Mouse (Mus musculus) hindbrain, embryonic 11.5 days (tissue): Measurements from ENCODE around the gene Idi2. TPM values are rescaled to one million over a fixed set of nuclear protein-coding genes. Genes with fewer than 3 reads are reported as not detected.
"Not testable (repeated sequence)": the region's sequence is repeated elsewhere in the genome, so short reads cannot be mapped to it uniquely, and the experiment has no call there.

Source experiments
- ATAC-seq: fragments of 200-750 bp; cut with Nextera tagmentation; 2 replicates; pipeline ENCODE4 v1.8.0; 2017; ENCODE audit warnings: mild to moderate bottlenecking, moderate TSS enrichment, moderate library complexity; ENCODE audit not compliant: low FRiP score
- DNase-seq: peaks from one replicate; pipeline ENCODE4 v3.0.0-alpha.2; 2015; ENCODE audit warnings: low spot score
- H3K27ac ChIP-seq: fragments of 300-500 bp; sonication (generic); 2 replicates; pipeline ENCODE4 v1.5.1; 2014; ENCODE audit warnings: mild to moderate bottlenecking, low read depth, low read length
- H3K27me3 ChIP-seq: fragments of 300-500 bp; sonication (generic); 2 replicates; pipeline ENCODE4 v1.6.1; 2014; ENCODE audit warnings: mild to moderate bottlenecking, low read length, moderate library complexity, mixed read lengths; ENCODE audit not compliant: control insufficient read depth, insufficient read depth
- H3K36me3 ChIP-seq: fragments of 300-500 bp; sonication (generic); 2 replicates; pipeline ENCODE4 v1.6.1; 2014; ENCODE audit warnings: mild to moderate bottlenecking, low read length, moderate library complexity, mixed read lengths; ENCODE audit not compliant: control insufficient read depth, insufficient read depth
- H3K4me1 ChIP-seq: fragments of 300-500 bp; sonication (generic); replicated peaks from 2 replicates; pipeline ENCODE4 v1.6.1; 2014; ENCODE audit warnings: low read length, mixed read lengths; ENCODE audit not compliant: control insufficient read depth, insufficient read depth
- H3K4me2 ChIP-seq: fragments of 300-500 bp; sonication (generic); replicated peaks from 2 replicates; pipeline ENCODE4 v1.6.1; 2014; ENCODE audit warnings: mild to moderate bottlenecking, low read depth, low read length
- H3K4me3 ChIP-seq: fragments of 300-500 bp; sonication (generic); 2 replicates; pipeline ENCODE4 v1.5.1; 2014; ENCODE audit warnings: low read depth, low read length
- H3K9ac ChIP-seq: fragments of 300-500 bp; sonication (generic); 2 replicates; pipeline ENCODE4 v1.6.1; 2014; ENCODE audit warnings: low read depth, low read length
- H3K9me3 ChIP-seq: fragments of 300-500 bp; sonication (generic); 2 replicates; pipeline ENCODE4 v1.6.1; 2016; ENCODE audit warnings: low read length; ENCODE audit not compliant: control insufficient read depth
- WGBS: fragments of 180-500 bp; shearing (Covaris S2); extraction: QIAGEN DNeasy Blood & Tissue Kit; methylation state at CpG from one replicate; pipeline ENCODE4 v1.1.7; 2014; 5-methylcytosine and 5-hydroxymethylcytosine counted together
- polyA plus RNA-seq: library from polyadenylated mRNA; unstranded; fragments of >200 nt; fragmentation: Nextera tagmentation; extraction: Ambion mirVana; gene quantifications from 2 replicates; pipeline ENCODE4 v1.2.1, GENCODE M21; 2014

The Idi2 gene
- not detected in 2 replicates for polyA plus RNA-seq

- ATAC-seq = not testable (repeated sequence)
Observed at GRCm38 (mm10) chr13:8952563-8952962, at the start of gene Idi2. Gene Idi2 (plus strand): TSS chr13:8952863.

DNA sequence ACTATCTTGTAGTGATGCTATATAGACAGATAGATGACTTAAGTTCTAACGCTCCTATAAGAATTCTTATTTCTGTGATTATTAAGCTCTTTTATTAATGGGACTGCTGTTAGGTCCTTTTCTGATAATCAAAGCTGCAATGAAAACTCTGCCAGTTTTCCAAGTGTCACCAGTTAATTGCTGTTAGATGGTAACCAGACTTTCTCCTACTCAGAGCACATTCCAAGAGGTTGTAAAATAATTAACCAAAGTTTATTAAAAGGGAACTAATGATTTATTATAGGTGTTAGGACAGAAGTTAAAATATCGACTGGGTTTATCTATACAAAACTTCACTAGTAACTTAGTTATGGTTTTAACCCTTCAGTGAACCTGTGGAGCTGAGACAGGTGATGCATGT, 46.7 kb upstream of the Idi2 start:
- not testable (repeated sequence) for H3K27ac ChIP-seq, DNase-seq, H3K9ac ChIP-seq, H3K36me3 ChIP-seq, ATAC-seq, H3K4me2 ChIP-seq, H3K27me3 ChIP-seq, H3K4me3 ChIP-seq, H3K4me1 ChIP-seq, H3K9me3 ChIP-seq
- 93% methylated on average over 2 of the region's 2 CpGs for WGBS

More at GRCm38 (mm10) chr13:8952563-8952962, at the start of gene Idi2:
- H3K4me2 ChIP-seq, H3K9me3 ChIP-seq, H3K36me3 ChIP-seq, H3K4me3 ChIP-seq, H3K9ac ChIP-seq, DNase-seq, H3K4me1 ChIP-seq, H3K27ac ChIP-seq, H3K27me3 ChIP-seq: not testable (repeated sequence)

DNA sequence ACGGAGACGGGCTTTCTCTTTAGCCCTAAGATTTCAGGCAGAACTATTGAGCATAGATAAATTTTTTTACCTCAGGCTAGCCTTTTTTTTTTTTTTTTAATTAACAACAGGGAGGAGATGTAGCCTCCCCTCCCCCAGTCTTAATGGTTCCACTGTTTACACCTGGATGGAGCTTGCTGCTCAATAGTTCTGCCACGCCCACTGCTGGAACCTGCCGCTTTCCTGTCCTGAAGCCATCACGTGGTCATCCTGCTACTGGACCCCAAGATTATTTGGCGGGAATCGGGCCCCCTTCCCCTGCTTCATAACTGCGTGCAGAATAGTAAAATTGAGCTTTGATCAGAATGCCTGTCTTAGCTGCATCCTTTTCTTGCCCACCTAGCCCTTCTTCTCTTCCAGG, 38.8 kb upstream of the Idi2 start:
- 91% methylated on average over 8 of the region's 8 CpGs for WGBS
- H3K9me3 ChIP-seq, ATAC-seq, H3K36me3 ChIP-seq, H3K9ac ChIP-seq, H3K27me3 ChIP-seq, H3K4me1 ChIP-seq, H3K4me2 ChIP-seq, H3K4me3 ChIP-seq, H3K27ac ChIP-seq, DNase-seq: not testable (repeated sequence)

- 63% methylated on average over 2 of the region's 2 CpGs for WGBS
- Histone ChIP-seq H3K27ac (no peak overlapping the region), H3K4me3 (no peak overlapping the region), H3K4me1 (no peaks in the 10 kb centered on the region), H3K9me3 (no peaks in the 10 kb centered on the region), H3K4me2 (no peak overlapping the region), H3K36me3 (no peaks in the 10 kb centered on the region), H3K9ac (no peak overlapping the region), H3K27me3 (no peaks in the 10 kb centered on the region)
- no peak for ATAC-seq
- DNase-seq = no peak
Observed at GRCm38 (mm10) chr13:8933499-8933898, 19.2 kb upstream of the Idi2 start.

DNA sequence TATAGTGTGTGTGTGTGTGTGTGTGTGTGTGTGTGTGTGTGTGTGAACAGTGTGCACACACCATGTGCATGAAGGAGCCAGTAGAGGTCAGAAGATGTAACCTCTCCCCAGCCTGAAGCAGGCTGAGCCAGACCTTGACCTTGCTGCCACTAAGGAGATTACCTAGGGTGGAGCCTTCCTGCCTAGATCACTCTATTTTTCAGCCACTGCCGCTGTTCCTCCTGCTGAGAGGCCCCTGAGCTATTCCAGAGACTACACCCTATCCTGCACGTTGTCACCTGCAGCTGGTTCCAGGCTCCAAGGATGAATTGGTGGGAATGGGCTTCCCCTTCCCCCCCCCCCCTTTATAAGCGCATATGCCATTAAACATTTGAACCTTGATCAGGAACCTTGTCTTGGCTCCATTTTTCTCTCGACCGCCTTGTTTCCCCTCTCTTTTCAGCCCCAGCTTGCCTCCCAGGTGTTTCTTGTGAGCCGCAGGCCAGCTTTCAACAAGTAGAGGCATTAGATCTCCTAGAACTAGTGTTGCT, 15.0 kb upstream of the Idi2 start:
- H3K27me3 ChIP-seq, ATAC-seq, H3K4me2 ChIP-seq, H3K4me1 ChIP-seq, H3K27ac ChIP-seq, H3K9me3 ChIP-seq, H3K4me3 ChIP-seq, H3K36me3 ChIP-seq, DNase-seq, H3K9ac ChIP-seq: not testable (repeated sequence)
- WGBS = 84% methylated on average over 6 of the region's 6 CpGs

DNA sequence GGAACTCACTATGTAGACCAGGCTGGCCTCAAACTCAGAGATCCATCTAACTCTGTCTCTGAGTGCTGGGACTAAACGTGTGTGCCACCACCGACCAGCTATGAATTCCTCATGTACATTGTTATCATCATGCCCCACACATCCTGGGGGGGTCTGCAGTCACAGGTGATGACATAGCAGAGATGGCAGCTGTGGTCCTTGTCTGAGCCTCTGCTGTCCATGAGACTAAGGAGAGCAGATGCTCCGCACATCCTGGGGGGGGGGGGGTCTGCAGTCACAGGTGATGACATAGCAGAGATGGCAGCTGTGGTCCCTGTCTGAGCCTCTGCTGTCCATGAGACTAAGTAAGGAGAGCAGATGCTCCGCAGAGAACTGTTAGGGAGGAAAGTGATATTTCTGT, 11.6 kb upstream of the Idi2 start:
- not testable (repeated sequence) for DNase-seq, H3K4me2 ChIP-seq, H3K27ac ChIP-seq, ATAC-seq, H3K27me3 ChIP-seq, H3K9ac ChIP-seq, H3K4me3 ChIP-seq, H3K9me3 ChIP-seq, H3K4me1 ChIP-seq, H3K36me3 ChIP-seq
- WGBS = 87% methylated on average over 4 of the region's 4 CpGs

GRCm38 (mm10) chr13:8941701-8942100, 11.0 kb upstream of the Idi2 start:
- not testable (repeated sequence) for H3K4me1 ChIP-seq, H3K4me2 ChIP-seq, DNase-seq, H3K4me3 ChIP-seq, H3K36me3 ChIP-seq, H3K27ac ChIP-seq, H3K9ac ChIP-seq, H3K9me3 ChIP-seq, H3K27me3 ChIP-seq, ATAC-seq
- WGBS = 67% methylated on average over 1 of the region's 5 CpGs

DNA sequence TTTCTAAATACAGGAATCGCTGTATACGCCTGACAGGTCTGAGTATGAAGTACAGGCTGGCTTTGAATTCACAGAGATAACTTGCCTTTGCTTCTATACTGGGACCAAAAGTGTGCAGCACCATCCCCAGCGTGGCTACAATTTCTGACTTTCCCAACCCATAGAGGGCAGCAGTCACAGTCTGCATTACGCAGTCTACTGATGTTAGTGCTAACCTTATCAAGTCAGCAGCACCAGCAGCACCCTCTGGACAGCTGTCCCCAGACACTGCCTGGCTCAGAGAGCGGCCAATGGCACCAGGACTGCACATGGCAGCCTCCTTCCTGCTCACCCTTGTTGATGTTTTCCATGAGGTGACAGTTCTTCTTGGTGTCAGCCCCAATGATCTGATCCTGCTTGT, 8.8 kb upstream of the Idi2 start:
- not testable (repeated sequence) for H3K4me3 ChIP-seq, H3K4me1 ChIP-seq, H3K4me2 ChIP-seq, H3K9ac ChIP-seq, H3K9me3 ChIP-seq, DNase-seq, H3K27ac ChIP-seq, H3K27me3 ChIP-seq, H3K36me3 ChIP-seq
- ATAC-seq = peak; percentile 33; the same call in 1 of the 2 replicates
- WGBS = no CpG with 5 or more reads among the region's 5 CpGs

- not testable (repeated sequence) for H3K4me2 ChIP-seq, H3K36me3 ChIP-seq, H3K27me3 ChIP-seq, DNase-seq, H3K27ac ChIP-seq, H3K4me1 ChIP-seq, ATAC-seq, H3K9ac ChIP-seq, H3K4me3 ChIP-seq, H3K9me3 ChIP-seq
Observed at GRCm38 (mm10) chr13:8948131-8948530, 4.5 kb upstream of the Idi2 start, which contains the start of gene Gm9745. Gene Gm9745 (minus strand): TSS chr13:8948231.
